Mouse (Mus musculus) MEL (cell line): Measurements from ENCODE around the gene Clk3.

Experiments
- CHD2 ChIP-seq: IDR thresholded peaks from 2 replicates; pipeline ENCODE4 v1.6.1; 2011; ENCODE audit warnings: low read length, improper control_type of control experiment
- CTCF ChIP-seq, 3 experiments: IDR thresholded peaks in 2 of 3; conservative IDR thresholded peaks in 1 of 3; 2 replicates each; pipeline ENCODE4 v1.5.1; 2011 to 2012; ENCODE audit warnings: low read length in 3 of 3, low read depth in 2 of 3, mild to moderate bottlenecking in 2 of 3, improper control_type of control experiment in 1 of 3, inconsistent platforms in 1 of 3, mixed read lengths in 1 of 3, moderate library complexity in 1 of 3; ENCODE audit not compliant: control insufficient read depth in 1 of 3, insufficient read depth in 1 of 3, poor library complexity in 1 of 3, severe bottlenecking in 1 of 3
- ELF1 ChIP-seq: IDR thresholded peaks from 2 replicates; pipeline ENCODE4 v1.6.1; 2014; ENCODE audit warnings: low read depth, mild to moderate bottlenecking, inconsistent platforms, low read length, improper control_type of control experiment, moderate library complexity
- GATA1 ChIP-seq: IDR thresholded peaks from 2 replicates; pipeline ENCODE4 v1.6.1; 2011; ENCODE audit warnings: low read depth, low read length, improper control_type of control experiment
- POLR2A ChIP-seq, 2 experiments: IDR thresholded peaks; 2 replicates each; pipeline ENCODE4 v1.6.1; 2011 to 2012; ENCODE audit warnings: low read length in 2 of 2, mild to moderate bottlenecking in 2 of 2, control low read depth in 1 of 2, improper control_type of control experiment in 1 of 2, low read depth in 1 of 2, moderate library complexity in 1 of 2; ENCODE audit not compliant: control insufficient read depth in 1 of 2, insufficient read depth in 1 of 2, poor library complexity in 1 of 2
- RCOR1 ChIP-seq: IDR thresholded peaks from 2 replicates; pipeline ENCODE4 v1.6.1; 2012; ENCODE audit warnings: low read depth, mild to moderate bottlenecking, inconsistent platforms, low read length, improper control_type of control experiment
- USF1 ChIP-seq: IDR thresholded peaks from 2 replicates; pipeline ENCODE4 v1.6.1; 2014; ENCODE audit warnings: low read depth, mild to moderate bottlenecking, inconsistent platforms, low read length, improper control_type of control experiment, moderate library complexity
- ZC3H11A ChIP-seq: IDR thresholded peaks from 2 replicates; pipeline ENCODE4 v1.6.1; 2012; ENCODE audit warnings: low read depth, mild to moderate bottlenecking, inconsistent platforms, low read length, improper control_type of control experiment

- TF ChIP-seq CTCF (IDR thresholded peaks at IDR 0.05 in 2 of 3, conservative IDR thresholded peaks at IDR 0.05 in 1 of 3; ENCODE audit: control insufficient read depth in 1 of 3, insufficient read depth in 1 of 3, low read depth in 2 of 3, low read length in 3 of 3, poor library complexity in 1 of 3, severe bottlenecking in 1 of 3) (no peak), GATA1 (no peak), USF1 (no peak), RCOR1 (no peak), CHD2 (no peak), ZC3H11A (no peak), ELF1 (no peak), POLR2A (IDR thresholded peaks at IDR 0.05; ENCODE audit: control insufficient read depth in 1 of 2, insufficient read depth in 1 of 2, low read depth in 1 of 2, low read length in 2 of 2, poor library complexity in 1 of 2) (no peak)
These were observed 17.5 kb downstream of the Clk3 start for GRCm38 (mm10) chr9:57748137-57748536.
